Mouse (Mus musculus): ENCODE measurements around the gene Prkrip1.

The Prkrip1 gene

GRCm38 (mm10) chr5:136198474-136199391, at the start of gene Prkrip1:
Gene Prkrip1, minus strand, starts transcription at chr5:136198963.
- DNase-seq (ENCODE audit: low spot score) = peak; percentile 97

DNA sequence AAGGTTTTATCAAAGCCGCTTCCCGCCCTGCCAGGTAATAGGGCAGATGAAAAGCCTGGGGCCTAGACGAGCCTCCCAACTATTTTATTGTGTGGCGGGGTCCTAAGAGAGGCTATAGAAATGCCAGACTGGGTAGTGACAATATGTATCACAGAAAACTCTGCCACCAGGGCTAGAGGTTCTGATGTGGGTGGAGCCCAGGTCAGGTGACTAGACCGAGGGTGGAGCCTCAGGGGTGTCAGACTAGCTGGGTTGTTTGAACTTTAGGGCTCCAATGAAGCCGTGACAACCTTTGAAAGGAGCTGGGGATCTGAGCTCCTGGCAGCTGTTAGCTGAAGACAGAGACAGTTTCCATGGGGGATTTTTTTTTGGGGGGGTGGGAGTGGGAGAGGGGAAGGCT, 49.7 kb upstream of the Prkrip1 start:
- no peak for DNase-seq (ENCODE audit: low spot score)

DNA sequence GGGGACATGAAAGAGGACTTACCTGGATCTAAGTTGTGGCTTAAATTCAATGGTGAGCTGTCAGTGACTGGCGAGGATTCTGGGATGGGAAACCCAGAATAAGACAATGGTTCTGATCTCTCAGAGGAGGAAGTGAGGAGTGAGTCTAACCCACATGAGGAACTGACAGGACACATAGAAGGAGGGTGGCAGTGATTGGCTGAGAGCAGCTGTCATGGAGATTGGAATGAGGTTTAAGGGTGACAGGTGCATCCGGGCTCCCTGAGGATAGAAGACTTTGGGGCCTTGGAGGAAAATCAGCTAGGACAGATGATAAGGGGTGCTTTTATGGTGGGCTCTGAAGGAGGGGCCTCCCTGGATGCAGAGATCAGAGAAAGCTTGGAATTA, 47.7 kb upstream of the Prkrip1 start, which contains the start of gene Sh2b2:
Gene Sh2b2 (minus strand): TSS at position 105 of the 387 bp plus-strand sequence.
- DNase-seq (ENCODE audit: low spot score) = no peak

DNA sequence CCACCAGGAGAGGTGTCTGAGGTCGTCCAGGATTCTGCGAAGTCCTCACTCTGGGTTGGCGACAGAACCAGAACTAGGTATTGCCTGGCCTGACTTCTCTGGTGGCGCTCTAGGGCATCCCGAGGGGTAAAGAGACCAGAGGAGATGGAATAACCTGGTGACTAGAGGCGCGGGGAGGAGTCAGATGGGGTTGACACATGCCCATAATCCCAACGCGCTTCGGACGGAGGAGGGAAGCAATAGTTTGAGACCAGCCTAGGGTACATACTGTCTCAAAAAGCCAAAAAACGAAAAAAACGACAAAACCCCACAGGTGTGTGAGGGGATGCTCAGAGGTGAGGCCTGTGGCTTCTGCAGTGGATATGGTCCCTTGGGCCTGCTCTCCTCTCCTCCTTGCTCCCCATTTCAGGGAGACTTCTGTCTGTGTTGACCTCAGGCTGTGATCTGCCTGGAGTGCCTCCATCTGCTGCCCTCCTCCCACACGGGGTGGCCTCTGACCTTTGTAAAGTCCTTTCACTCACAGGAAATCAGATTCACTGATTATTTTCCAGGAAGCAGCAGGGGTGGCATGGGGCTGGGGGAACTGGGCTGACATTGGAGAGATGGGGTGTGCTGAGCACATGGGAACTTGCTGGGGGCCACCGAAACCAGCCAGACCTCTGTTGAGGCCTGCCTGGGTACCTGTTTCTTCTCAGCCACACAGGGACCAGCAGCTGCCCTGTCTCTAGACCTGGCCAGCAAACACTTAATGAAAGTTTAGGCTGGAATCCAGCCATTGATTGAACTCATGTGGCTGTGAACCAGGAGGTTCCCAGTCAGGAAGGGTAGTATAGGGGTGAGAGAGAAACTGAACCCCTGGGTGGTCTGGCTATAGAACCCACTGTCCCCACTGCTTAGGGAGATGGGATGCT, 47.0 kb upstream of the Prkrip1 start:
- DNase-seq (ENCODE audit: low spot score) = no peak

- peak; percentile 82 for DNase-seq (ENCODE audit: low spot score)
These were observed 46.2 kb upstream of the Prkrip1 start for GRCm38 (mm10) chr5:136244762-136245540.

DNA sequence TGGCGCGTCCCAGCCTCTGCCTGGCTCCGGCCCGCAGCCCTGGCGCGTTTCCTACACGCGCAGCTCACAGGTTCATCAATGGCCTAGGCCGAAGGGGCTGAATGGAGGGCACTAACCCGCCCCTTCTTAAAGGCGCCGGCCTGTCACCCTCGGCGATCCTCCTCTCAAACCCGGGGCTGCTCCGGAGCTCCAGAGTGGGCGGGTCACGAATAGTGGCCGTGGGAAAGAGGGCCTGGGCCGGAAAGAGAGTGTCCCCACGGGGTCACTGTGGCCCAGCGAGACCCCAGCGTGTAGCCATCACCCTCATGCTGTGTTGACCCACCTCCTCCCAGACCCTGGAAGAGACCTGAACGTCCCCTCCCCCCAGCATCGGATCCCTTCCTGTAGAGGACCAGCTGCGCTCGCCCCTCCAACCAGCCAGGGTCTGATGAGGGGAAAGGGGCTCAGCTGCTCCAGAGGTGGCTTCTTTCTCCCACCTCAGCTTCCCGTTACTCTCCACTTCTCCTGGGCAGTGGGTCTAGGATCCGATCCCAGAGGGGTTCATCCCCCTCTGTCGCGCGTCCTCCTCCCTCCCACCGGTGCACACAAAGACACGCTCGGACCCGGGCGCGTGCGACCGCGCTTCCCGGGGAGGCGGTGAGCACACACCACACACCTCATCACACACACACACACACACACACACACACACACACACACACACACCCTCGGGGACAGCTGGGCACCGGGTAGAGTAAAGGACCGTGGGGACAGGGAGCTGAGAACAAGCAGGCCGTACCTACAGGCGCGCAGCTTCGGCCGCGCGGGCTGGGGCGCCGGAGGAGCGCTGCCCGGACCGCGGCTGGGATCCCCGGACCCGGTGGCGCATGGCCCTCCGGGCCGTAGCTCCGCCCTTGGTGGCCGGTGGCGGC, 45.3 kb upstream of the Prkrip1 start:
- no peak for DNase-seq (ENCODE audit: low spot score)

GRCm38 (mm10) chr5:136241161-136241560, 42.4 kb upstream of the Prkrip1 start:
- no peak for DNase-seq (ENCODE audit: low spot score)

DNA sequence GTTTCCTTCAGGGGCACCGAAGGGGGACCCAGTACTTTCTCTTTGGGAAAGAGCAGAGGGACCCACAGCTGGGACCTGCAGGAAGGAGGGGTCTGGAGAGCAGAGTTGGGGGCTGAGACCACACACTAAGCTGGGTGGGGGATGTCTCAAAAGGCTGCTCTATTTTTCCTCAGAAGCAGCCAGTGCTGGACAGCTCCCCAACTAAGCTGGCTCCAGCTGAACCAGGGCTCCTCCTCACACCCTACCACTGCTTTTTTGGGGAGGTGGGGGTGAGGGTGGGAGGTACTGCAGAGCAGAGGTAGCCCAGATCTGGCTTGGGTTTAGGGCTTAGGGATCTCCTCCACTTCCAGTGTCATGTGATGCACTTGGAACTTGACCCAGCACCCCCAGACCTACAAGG, 41.6 kb upstream of the Prkrip1 start:
- peak; percentile 57 for DNase-seq (ENCODE audit: low spot score)

DNA sequence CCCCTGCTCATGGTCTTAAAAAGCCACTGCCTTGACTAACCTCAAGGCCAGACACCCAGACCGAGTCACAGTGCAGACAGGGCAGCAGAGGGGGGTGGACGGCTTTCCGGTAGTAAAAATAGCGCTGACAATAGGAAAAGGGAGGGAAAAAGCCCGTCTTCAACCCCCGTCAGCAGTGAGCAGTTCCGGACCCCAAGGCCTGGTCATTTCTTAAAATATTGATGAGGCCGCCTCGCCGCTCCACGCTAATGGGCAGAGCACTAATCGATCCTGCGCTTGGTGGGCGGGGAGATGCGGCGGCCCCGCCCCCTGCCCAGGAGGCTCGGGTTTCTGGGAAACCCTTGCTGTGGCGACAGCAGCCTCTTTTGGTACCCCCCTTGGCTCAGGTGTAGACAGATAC, 38.8 kb upstream of the Prkrip1 start:
- no peak for DNase-seq (ENCODE audit: low spot score)

DNA sequence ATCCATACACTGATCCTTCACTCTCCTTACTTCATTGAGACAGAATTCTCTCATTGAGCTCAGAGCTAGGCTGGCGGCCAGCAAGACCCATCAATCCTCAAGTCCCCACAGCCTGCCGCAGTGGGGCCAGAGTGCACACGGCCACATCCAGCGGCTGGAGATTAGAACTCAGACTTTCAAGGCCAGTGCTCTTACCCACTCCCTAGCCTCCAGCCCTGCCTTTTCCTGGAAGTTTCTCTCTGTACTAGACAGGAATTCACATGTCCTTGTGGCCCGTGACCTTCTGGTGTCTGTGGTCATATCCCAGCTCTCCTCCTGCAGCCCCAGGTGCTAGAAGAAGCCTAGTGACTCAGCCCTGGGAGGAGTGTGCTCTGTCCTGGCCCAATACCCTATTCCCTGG, 37.8 kb upstream of the Prkrip1 start:
- DNase-seq (ENCODE audit: low spot score) = no peak

DNA sequence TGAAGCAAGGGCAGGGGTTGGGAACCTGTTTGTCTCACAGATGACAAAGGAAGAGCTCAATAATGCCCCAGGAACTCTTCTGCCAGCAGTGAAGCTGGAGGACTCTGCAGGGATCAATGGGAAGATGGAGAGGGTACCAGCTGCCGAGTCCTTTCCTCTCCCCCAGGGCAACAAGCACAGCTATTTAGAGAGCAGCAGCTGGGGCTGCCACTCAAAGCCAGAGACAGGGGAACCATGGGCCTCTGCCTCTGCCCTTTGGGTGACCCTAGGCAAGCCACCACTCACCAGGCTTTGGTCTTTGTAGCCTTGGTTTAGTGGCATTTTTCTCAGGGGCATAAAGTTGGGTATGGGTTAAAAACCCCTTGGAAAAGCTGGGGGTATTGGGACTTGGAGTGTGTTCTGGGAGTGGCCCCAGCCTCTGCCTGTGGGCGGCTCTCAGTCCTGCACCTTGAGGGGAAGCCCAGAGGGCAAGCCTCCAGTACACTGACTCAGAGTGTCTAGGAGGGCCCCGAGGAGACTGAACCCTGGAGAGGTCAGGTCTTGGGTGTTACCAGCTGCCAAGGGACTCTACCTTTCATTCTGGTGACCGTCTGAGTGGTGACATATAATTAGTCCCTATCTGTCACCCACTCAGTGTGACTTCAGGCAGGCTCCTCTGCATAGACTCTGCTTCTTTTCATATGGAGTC, 31.7 kb upstream of the Prkrip1 start:
- no peak for DNase-seq (ENCODE audit: low spot score)

DNA sequence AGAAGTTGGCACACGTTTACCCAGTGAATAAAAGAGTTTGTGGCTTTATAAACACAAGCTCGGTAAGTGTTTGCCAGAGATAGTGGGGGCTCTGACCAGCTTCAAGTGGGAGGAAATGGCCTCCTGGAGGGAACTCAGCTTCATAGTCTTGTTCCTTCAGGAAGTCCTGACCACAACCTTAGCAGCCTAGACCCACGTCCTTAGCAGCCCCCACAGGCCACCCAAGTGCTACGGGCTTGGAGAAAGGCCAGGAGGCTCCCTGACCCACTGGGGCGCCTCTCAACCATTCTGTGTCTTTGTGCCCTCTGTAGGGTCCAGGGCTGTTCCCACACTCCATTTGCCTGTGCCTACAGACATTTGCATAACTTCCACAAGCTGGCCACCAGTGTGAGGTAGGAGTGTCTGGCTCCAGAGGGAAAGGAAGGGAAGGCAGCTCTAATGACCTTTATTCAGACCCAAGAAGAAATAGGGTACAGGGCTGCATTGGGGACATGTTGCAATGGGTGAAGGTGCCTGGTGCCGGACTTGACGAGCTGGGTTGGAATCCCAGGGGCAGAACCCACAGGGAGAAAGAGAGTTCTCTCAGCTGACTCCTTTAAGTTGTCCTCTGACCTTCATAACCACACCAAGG, 27.6 kb upstream of the Prkrip1 start:
- peak; percentile 87 for DNase-seq (ENCODE audit: low spot score)

- no peak for DNase-seq (ENCODE audit: low spot score)
These were observed 19.8 kb upstream of the Prkrip1 start for GRCm38 (mm10) chr5:136218585-136218984.

DNA sequence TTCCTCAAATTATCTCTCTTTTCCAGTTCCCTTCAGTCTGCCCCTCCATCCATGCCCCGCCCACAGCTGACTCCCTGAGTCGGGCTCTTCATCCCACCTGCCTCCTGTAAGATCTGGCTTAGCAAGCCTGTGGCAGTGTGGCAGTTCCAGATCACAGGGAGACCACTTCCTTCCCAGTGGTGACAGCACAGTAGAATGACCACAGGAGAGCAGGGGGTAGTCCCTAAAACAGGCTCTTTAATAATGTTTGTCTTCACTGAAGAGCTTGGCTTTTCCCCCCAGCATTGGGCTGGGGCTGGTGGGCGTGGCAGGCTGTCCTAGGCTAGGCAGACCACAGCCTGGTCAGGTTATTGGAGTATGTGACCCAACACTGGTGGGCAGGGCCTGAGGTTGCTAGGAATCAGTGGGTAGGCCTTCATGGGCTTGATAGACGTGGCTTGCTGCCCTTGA, 19.2 kb upstream of the Prkrip1 start:
- peak; percentile 48 for DNase-seq (ENCODE audit: low spot score)

DNA sequence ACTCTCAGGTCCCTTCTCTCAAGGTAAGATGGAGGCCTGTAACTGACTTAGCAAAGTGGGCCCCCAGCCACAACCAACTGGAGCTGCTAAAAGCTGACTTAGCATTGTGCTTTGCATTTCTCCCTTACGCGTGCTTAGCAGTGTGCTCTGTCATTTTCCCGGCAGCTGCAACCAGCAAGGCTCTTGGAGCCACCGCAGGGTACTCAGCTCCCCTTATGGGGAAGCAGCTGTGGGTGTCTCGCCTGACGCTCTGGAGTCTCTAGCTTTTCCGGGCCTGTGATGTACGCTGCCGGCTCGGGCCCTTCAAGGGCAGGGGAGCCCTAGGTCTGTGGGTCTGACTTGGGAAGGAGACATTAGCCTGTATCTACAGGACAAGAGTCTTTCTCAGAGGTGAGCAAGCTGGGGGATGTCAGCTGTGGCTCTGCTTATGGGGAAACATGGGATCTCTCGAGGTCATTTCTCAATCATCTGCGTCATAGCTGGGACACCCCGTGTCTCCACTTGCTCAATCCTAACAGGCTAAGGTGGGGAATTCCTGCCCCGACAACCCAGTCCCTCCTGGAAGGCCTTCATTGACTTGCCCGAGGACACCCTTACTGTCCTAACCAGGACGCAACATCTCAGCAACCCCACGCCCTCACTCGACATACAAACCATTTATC, 18.4 kb upstream of the Prkrip1 start:
- DNase-seq (ENCODE audit: low spot score) = peak; percentile 40

GRCm38 (mm10) chr5:136215958-136216357, 17.2 kb upstream of the Prkrip1 start:
- DNase-seq (ENCODE audit: low spot score) = no peak

- DNase-seq (ENCODE audit: low spot score) = no peak
These were observed 16.4 kb upstream of the Prkrip1 start for GRCm38 (mm10) chr5:136215211-136215610.

DNA sequence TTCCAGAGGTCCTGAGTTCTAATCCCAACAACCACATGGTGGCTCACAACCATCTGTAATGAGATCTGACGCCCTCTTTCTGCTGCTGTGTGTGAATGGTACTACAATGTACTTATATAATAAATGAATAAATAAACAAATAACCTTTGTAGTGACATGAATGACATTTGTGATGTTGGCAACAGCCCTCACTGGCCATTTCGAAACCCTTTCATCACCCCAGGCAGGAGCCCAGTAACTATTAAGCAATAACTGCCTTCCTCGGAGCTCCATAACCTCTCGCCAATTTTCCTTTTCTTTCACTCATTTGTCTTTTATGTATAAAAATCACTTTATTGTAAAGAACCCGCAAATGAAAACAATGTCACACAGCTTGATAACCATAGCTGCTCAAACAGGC, 15.0 kb upstream of the Prkrip1 start:
- peak; percentile 89 for DNase-seq (ENCODE audit: low spot score)

- DNase-seq (ENCODE audit: low spot score) = no peak
These were observed 14.0 kb upstream of the Prkrip1 start for GRCm38 (mm10) chr5:136212716-136213115.
